Mouse (Mus musculus): Measurements from ENCODE around the gene Tmem80.

DNA sequence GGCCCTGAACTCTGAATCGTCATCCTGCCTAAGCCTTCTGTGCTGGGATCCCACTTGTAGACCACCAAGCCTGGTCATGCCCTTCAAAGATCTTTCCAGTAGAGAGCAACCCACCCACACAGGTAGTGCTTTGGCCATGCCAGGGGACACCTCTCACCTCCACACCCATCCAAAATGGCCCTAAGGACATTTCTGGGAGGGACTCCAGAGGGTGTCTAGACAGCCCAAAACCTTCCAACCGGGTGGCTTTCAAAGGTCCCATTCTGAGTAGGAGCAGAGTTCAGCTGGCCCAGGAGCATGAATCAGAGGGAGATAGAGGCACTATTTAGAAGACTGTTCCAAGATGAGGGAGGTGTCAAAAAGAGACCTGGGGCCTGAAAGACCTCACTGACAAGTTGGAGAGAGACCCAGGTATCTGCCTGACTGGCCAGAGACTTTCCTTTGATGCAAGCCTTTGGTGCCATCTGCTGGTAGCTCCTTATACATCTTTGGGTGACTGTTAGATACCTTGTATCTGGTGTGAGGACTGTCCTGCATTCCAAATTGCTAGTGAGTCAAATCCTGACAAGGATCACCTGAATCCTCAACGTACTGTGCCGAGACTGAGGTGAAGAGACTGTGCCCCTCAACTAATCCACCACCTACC lies 35.7 kb downstream of the Tmem80 start:
- TF ChIP-seq POLR2A (IDR thresholded peaks at IDR 0.05; ENCODE audit: insufficient read length, low read depth) (no peak), POLR2AphosphoS2 (IDR thresholded peaks at IDR 0.05; ENCODE audit: insufficient read length, low read depth) (no peak), MYOG (IDR thresholded peaks at IDR 0.05; ENCODE audit: control insufficient read depth in 1 of 3, insufficient read depth in 1 of 3, insufficient read length in 2 of 3, low read depth in 2 of 3) (no peak), SRF (IDR thresholded peaks at IDR 0.05; ENCODE audit: control insufficient read depth, insufficient read length, low read depth) (no peak), USF1 (IDR thresholded peaks at IDR 0.05; ENCODE audit: low read depth) (no peak), MAX (IDR thresholded peaks at IDR 0.05; ENCODE audit: low read depth) (no peak), TCF3 (IDR thresholded peaks at IDR 0.05; ENCODE audit: insufficient read length, low read depth) (no peak), TCF12 (IDR thresholded peaks at IDR 0.05; ENCODE audit: insufficient read depth, poor library complexity, severe bottlenecking) (no peak), E2F4 (IDR thresholded peaks at IDR 0.05; ENCODE audit: insufficient read depth) (no peak), REST (IDR thresholded peaks at IDR 0.05; ENCODE audit: insufficient read depth, insufficient read length) (no peak), CEBPB (IDR thresholded peaks at IDR 0.05; ENCODE audit: insufficient read depth, poor library complexity, severe bottlenecking) (no peak), MYOD1 (IDR thresholded peaks at IDR 0.05; ENCODE audit: control insufficient read depth in 1 of 3, insufficient read length in 2 of 3, low read depth in 2 of 3) (no peak)

All from myocyte (in vitro differentiated cells).